Mouse (Mus musculus): ENCODE measurements around the gene Rhot1. TPM values are rescaled to one million over a fixed set of nuclear protein-coding genes. Genes with fewer than 3 reads are reported as not detected.

Gene Rhot1
- total RNA-seq (2023): 10 to 100 TPM; 17.3 to 23.0 TPM

DNA sequence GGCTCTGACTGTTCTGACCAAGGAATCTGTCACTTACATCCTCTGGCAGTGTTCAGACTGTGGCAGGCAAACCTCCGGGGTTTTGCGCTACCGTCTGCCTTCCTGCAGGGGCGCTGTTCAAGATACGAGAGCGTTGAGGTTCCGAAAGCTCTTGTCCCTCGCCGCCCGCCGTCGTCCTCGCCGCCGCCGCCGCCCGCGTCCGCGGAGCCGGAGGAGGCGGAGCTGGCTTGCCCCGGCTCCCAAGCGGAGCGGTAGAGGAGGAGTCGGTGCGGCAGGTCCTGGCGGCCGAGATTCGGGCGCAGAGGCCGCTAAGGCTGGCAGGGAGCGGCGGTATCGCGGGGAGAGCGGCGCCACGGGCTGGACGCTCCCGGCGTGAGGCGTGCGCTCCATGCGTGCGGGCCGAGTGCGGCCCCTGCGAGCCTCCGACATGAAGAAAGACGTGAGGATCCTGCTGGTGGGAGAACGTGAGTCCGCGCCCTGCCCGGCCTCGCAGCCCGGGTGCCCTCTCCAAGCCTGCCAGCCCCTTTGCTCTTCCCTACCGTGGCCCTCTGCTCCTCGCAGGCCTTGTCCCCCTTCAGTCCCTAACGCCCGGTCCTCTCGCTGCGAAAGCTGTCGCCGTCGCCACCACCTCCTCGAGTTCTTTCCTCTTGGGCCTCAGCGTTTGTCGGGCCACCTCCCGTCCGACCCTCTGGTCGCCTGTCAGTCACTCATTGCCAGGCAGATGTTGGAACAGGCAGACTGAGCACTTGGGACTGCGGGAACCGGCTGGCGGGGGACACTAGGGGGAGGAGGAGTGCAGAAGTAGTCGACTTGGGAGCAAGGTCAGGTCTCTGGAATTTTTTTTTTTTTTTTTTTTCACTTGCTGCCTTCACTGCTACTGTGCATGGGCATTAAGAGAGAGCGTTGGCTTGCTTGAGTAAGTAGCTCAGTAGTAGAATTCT, at the start of gene Rhot1:
TSS of gene Rhot1 (plus strand) at position 160 of the 941 bp plus-strand sequence.

DNA sequence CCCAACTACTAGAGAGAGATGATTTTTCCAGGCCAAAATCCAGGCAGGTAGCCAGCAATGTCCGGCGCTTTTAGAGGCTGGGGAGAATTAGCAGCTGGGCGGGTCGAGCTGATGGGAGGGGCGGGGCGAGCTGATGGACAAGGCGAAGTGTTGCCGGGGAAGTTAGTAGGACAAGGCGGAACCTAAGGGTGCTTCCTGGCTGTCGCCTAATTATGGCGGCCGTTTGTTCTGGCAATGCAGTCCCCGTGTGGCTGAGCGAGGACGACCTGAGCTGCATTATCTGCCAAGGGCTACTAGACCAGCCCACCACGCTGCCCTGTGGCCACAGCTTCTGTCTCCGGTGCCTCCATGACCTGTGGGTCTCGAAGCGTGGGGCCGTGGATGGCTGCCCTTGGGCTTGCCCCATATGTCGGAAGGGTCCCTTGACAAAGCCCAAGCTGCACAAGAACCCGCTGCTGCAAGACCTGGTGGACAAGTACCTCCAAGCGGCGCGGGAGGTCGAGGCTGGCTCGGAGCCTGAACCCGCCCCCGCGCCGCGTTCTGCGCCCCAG, 25.0 kb upstream of the Rhot1 start, which contains the start of gene Rnf135:
TSS of gene Rnf135 (plus strand) at position 147 of the 551 bp plus-strand sequence.

DNA sequence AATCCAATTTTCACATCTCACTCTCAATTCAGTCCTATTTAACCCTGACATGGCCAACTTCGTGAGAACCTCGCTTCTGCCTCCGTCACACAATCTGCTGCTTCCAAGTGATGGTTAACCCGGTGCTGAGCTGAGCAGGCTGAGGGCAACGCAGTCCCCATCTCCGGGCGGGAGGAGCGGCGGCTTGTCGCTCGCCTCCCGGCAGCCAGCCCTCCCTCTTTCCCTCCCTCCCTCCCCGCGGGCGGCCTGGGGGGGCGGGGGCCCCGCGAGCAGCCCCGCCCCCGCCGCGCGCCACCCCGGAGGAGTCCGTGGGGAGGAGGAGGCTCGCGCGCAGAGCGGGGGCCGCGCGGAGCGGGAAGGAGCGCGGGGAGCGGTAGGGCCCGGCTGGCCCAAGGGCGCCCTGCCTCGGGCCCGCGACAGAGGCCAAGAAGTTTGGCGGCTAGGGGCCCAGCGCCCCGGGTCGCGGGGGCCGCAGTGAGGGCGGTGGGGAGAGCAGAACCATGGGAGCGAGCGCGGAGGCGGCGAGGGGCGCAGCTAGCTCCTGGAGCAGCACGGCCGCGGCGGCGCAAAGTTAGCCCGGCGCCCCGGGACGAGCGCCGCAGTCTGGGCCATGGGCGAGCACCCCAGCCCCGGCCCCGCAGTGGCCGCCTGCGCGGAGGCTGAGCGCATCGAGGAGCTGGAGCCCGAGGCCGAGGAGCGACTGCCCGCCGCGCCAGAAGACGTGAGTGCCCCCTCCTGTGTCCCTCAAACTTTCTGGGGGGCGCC, 91.9 kb downstream of the Rhot1 start, which contains the start of gene Rhbdl3:
TSS of gene Rhbdl3 (plus strand) at position 362 of the 765 bp plus-strand sequence.

Other genes starting within 250 kb of the Rhot1 start
- 10 to 100 TPM; 22.8 to 24.9 TPM for gene Utp6, start 246.6 kb upstream of the Rhot1 start, total RNA-seq (2023)
- 10 to 100 TPM; 62.0 to 70.5 TPM for gene Suz12, start 215.9 kb upstream of the Rhot1 start, total RNA-seq (2023)
- gene Crlf3, start 128.0 kb upstream of the Rhot1 start, total RNA-seq (2023): 100 to 1,000 TPM; 105 to 108 TPM
- 10 to 100 TPM; 16.2 to 16.6 TPM for gene Atad5, start 119.6 kb upstream of the Rhot1 start, total RNA-seq (2023)
- 1 to 10 TPM; 3.3 to 3.9 TPM for gene Tefm, start 66.8 kb upstream of the Rhot1 start, total RNA-seq (2023)
- gene Adap2, start 54.9 kb upstream of the Rhot1 start, total RNA-seq (2023): 1 to 10 TPM; 4.4 to 4.6 TPM
- gene Rnf135, start 25.2 kb upstream of the Rhot1 start, total RNA-seq (2023): 1 to 10 TPM; 6.3 to 6.9 TPM
- gene Rhbdl3, start 91.9 kb downstream of the Rhot1 start, total RNA-seq (2023): under 1 TPM in 1 of 2 experiments, not detected in 1; 0.18 TPM
- 1 to 10 TPM; 7.0 to 9.2 TPM for gene 5730455P16Rik, start 169.0 kb downstream of the Rhot1 start, total RNA-seq (2023)
- 100 to 1,000 TPM; 124 to 129 TPM for gene Zfp207, start 174.3 kb downstream of the Rhot1 start, total RNA-seq (2023)
- gene Psmd11, start 219.6 kb downstream of the Rhot1 start, total RNA-seq (2023): 10 to 100 TPM; 65.7 to 67.6 TPM

Data from neutrophil, adult 83 days (primary cell).